Mouse (Mus musculus): Measurements from ENCODE around the gene Rtn4. TPM values are rescaled to one million over a fixed set of nuclear protein-coding genes. Genes with fewer than 3 reads are reported as not detected.

Rtn4 gene
- polyA plus RNA-seq, 1 experiment from 2014 or later, result 54.2 TPM

DNA sequence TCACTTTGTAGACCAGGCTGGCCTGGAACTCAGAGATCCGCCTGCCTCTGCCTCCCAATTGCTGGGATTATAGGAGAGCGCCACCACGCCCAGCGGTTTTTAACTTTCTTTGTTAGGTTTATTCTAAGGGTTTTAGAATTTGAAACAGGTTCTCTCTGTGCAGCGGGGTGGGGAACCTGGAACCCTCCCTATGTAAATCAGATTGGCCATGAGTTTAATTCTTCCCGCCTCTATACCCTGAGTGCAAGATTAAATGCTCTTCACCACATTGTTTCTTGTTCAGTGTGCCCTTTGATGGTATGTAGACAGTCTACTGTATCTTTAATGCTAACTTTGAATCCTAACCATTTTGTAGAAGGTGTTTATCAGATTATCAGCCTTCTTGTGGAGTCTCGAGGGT is 21.4 kb downstream of the Rtn4 start:
- no peak overlapping the region for H3K27ac ChIP-seq (ENCODE audit: low read depth)
- no peaks in the 10 kb centered on the region for H3K27me3 ChIP-seq (ENCODE audit: insufficient read depth, low read length)
- no peaks in the 10 kb centered on the region for H3K36me3 ChIP-seq (ENCODE audit: insufficient read depth)
- peaks cover 4% of the 10 kb centered on the region for H3K4me1 ChIP-seq (ENCODE audit: insufficient read depth)
- no peak overlapping the region for H3K9ac ChIP-seq
- H3K4me2 ChIP-seq, result no peak overlapping the region
- WGBS, result 88% methylated on average over 7 of the region's 7 CpGs
- no peak for ATAC-seq (ENCODE audit: insufficient read depth)
- H3K9me3 ChIP-seq (ENCODE audit: low read depth, low read length), result no peaks in the 10 kb centered on the region
- H3K4me3 ChIP-seq (ENCODE audit: low read depth, low read length), result no peak overlapping the region
- DNase-seq, result no peak
- no peak for TF ChIP-seq CTCF (IDR thresholded peaks at IDR 0.05; ENCODE audit: low read depth)

DNA sequence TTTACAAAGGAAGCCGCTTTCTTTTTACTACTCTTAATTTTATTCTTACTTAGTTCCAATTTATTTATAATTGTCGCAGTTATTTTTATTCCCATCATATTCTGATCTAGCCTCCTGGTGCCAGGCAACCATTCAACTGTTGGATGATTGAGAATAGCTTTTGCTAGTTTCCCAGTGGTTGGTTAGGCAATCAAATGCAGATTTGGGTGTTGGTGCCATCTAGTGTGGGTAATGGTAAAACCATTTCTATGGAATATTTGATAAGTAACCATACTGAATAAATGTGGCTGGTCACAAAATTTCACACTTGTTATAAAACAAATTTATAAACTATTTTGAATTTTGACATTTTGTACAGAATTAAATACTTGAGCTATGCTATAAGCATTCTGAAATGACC is 22.0 kb downstream of the Rtn4 start:
- H3K27me3 ChIP-seq (ENCODE audit: insufficient read depth, low read length), result no peaks in the 10 kb centered on the region
- H3K36me3 ChIP-seq (ENCODE audit: insufficient read depth), result no peaks in the 10 kb centered on the region
- peak; percentile 44; the same call in 1 of the 2 replicates for TF ChIP-seq CTCF (IDR thresholded peaks at IDR 0.05; ENCODE audit: low read depth)
- DNase-seq, result peak; percentile 63
- ATAC-seq (ENCODE audit: insufficient read depth), result no peak
- no peak overlapping the region for H3K27ac ChIP-seq (ENCODE audit: low read depth)
- H3K9me3 ChIP-seq (ENCODE audit: low read depth, low read length), result no peaks in the 10 kb centered on the region
- H3K4me3 ChIP-seq (ENCODE audit: low read depth, low read length), result no peak overlapping the region
- H3K9ac ChIP-seq, result no peak overlapping the region
- H3K4me2 ChIP-seq, result no peak overlapping the region
- 90% methylated on average over 2 of the region's 2 CpGs for whole genome bisulfite sequencing
- H3K4me1 ChIP-seq (ENCODE audit: insufficient read depth), result peaks cover 4% of the 10 kb centered on the region

DNA sequence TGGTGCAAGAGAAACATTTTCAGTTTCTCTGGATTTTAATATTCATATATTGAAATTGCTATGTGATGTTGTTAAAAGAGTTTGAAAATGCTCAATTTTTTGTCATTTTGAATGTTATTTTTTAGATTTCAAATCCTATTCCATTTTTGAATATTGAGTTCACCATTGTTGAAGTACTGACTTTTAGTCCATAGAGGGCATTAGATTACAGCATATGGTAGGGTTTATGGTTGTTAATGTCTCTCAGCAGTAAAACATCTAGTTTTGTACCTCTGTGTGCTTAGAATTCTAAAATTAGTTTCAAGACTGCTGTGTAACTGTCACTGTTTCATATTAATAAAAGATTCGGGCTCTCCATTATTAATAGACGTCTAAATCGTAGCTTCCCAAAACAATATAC is 22.8 kb downstream of the Rtn4 start:
- Histone ChIP-seq H3K9ac (no peak overlapping the region), H3K27me3 (ENCODE audit: insufficient read depth, low read length) (no peaks in the 10 kb centered on the region), H3K4me3 (ENCODE audit: low read depth, low read length) (no peak overlapping the region), H3K27ac (ENCODE audit: low read depth) (no peak overlapping the region), H3K36me3 (ENCODE audit: insufficient read depth) (no peaks in the 10 kb centered on the region), H3K4me2 (no peak overlapping the region), H3K9me3 (ENCODE audit: low read depth, low read length) (no peaks in the 10 kb centered on the region), H3K4me1 (ENCODE audit: insufficient read depth) (peaks cover 4% of the 10 kb centered on the region)
- 86% methylated on average over 3 of the region's 3 CpGs for WGBS
- 0 out of 2 replicates have a peak, but pooled peaks have one; percentile 30 for TF ChIP-seq CTCF (IDR thresholded peaks at IDR 0.05; ENCODE audit: low read depth)
- DNase-seq (no peak), ATAC-seq (ENCODE audit: insufficient read depth) (no peak)

- 29% methylated on average over 6 of the region's 6 CpGs for WGBS
- Histone ChIP-seq H3K4me2 (no peak overlapping the region), H3K27me3 (ENCODE audit: insufficient read depth, low read length) (no peaks in the 10 kb centered on the region), H3K4me3 (ENCODE audit: low read depth, low read length) (no peak overlapping the region), H3K27ac (ENCODE audit: low read depth) (no peak overlapping the region), H3K36me3 (ENCODE audit: insufficient read depth) (no peaks in the 10 kb centered on the region), H3K9me3 (ENCODE audit: low read depth, low read length) (no peaks in the 10 kb centered on the region), H3K4me1 (ENCODE audit: insufficient read depth) (peaks cover 4% of the 10 kb centered on the region), H3K9ac (no peak overlapping the region)
- ATAC-seq (ENCODE audit: insufficient read depth) (no peak), DNase-seq (no peak)
- no peak for TF ChIP-seq CTCF (IDR thresholded peaks at IDR 0.05; ENCODE audit: low read depth)
These were observed 25.8 kb downstream of the Rtn4 start for GRCm38 (mm10) chr11:29718541-29718940.

- Histone ChIP-seq H3K27me3 (ENCODE audit: insufficient read depth, low read length) (no peaks in the 10 kb centered on the region), H3K9ac (no peak overlapping the region), H3K4me2 (no peak overlapping the region), H3K4me1 (ENCODE audit: insufficient read depth) (peaks cover 4% of the 10 kb centered on the region), H3K4me3 (ENCODE audit: low read depth, low read length) (no peak overlapping the region), H3K27ac (ENCODE audit: low read depth) (no peak overlapping the region), H3K9me3 (ENCODE audit: low read depth, low read length) (no peaks in the 10 kb centered on the region), H3K36me3 (ENCODE audit: insufficient read depth) (no peaks in the 10 kb centered on the region)
- WGBS, result 39% methylated on average over 1 of the region's 1 CpGs
- TF ChIP-seq CTCF (IDR thresholded peaks at IDR 0.05; ENCODE audit: low read depth), result no peak
- DNase-seq (no peak), ATAC-seq (ENCODE audit: insufficient read depth) (no peak)
These were observed 26.9 kb downstream of the Rtn4 start for GRCm38 (mm10) chr11:29719597-29719996.

GRCm38 (mm10) chr11:29724213-29724612 is 31.5 kb downstream of the Rtn4 start:
- H3K4me3 ChIP-seq (ENCODE audit: low read depth, low read length), result no peak overlapping the region
- TF ChIP-seq CTCF (IDR thresholded peaks at IDR 0.05; ENCODE audit: low read depth), result no peak
- ATAC-seq (ENCODE audit: insufficient read depth) (no peak), DNase-seq (no peak)
- H3K27me3 ChIP-seq (ENCODE audit: insufficient read depth, low read length), result no peaks in the 10 kb centered on the region
- H3K4me2 ChIP-seq, result no peak overlapping the region
- no peaks in the 10 kb centered on the region for H3K9me3 ChIP-seq (ENCODE audit: low read depth, low read length)
- no peaks in the 10 kb centered on the region for H3K36me3 ChIP-seq (ENCODE audit: insufficient read depth)
- H3K27ac ChIP-seq (ENCODE audit: low read depth), result no peak overlapping the region
- no peak overlapping the region for H3K9ac ChIP-seq
- no peaks in the 10 kb centered on the region for H3K4me1 ChIP-seq (ENCODE audit: insufficient read depth)
- WGBS, result 95% methylated on average over 2 of the region's 2 CpGs

DNA sequence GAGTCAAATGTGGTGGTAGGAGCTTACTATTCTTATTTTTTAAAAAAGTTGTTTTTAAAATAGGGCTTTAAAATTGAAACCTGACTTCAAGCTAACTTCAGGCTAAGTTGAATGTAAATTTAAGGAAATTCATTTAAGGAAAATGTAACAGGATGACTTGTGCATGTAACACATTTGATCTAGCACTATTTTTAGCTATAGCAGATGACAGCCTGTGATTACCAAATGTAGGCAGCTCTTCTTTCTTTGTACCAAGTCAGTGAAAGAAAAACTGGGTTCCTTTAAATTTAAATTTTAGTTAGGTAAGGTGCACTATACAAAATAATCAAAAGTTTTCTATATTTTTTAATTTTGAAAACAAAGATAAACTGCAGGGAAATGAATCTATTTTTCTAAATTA is 32.4 kb downstream of the Rtn4 start:
- Histone ChIP-seq H3K27ac (ENCODE audit: low read depth) (no peak overlapping the region), H3K4me1 (ENCODE audit: insufficient read depth) (no peaks in the 10 kb centered on the region), H3K9me3 (ENCODE audit: low read depth, low read length) (no peaks in the 10 kb centered on the region), H3K36me3 (ENCODE audit: insufficient read depth) (no peaks in the 10 kb centered on the region), H3K27me3 (ENCODE audit: insufficient read depth, low read length) (no peaks in the 10 kb centered on the region), H3K9ac (no peak overlapping the region), H3K4me3 (ENCODE audit: low read depth, low read length) (no peak overlapping the region), H3K4me2 (no peak overlapping the region)
- no peak for ATAC-seq (ENCODE audit: insufficient read depth)
- no peak for TF ChIP-seq CTCF (IDR thresholded peaks at IDR 0.05; ENCODE audit: low read depth)
- no peak for DNase-seq

DNA sequence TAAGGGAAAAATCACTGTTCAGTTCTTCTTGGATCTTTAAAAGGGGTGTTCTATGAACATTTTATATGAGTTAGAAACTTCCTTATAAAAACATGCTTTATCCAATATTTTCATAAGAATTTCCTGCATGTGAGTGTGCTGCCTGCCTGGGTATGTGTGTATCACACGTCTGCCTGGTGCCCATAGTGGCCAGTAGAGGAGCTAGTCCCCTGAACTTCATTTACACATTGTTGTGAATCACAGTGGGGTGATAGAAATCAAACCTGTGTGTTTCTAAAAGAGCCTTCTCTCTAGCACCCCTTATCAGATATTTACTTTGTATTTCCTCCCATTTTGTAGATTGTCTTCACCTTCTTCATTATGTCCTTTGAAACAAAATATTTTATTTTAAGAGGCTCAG is 32.9 kb downstream of the Rtn4 start:
- H3K27ac ChIP-seq (ENCODE audit: low read depth), result no peak overlapping the region
- DNase-seq (no peak), ATAC-seq (ENCODE audit: insufficient read depth) (no peak)
- H3K4me3 ChIP-seq (ENCODE audit: low read depth, low read length), result no peak overlapping the region
- peak; percentile 21; the same call in 1 of the 2 replicates for TF ChIP-seq CTCF (IDR thresholded peaks at IDR 0.05; ENCODE audit: low read depth)
- H3K9me3 ChIP-seq (ENCODE audit: low read depth, low read length), result no peaks in the 10 kb centered on the region
- no peaks in the 10 kb centered on the region for H3K27me3 ChIP-seq (ENCODE audit: insufficient read depth, low read length)
- no peak overlapping the region for H3K9ac ChIP-seq
- H3K36me3 ChIP-seq (ENCODE audit: insufficient read depth), result no peaks in the 10 kb centered on the region
- no peaks in the 10 kb centered on the region for H3K4me1 ChIP-seq (ENCODE audit: insufficient read depth)
- WGBS, result 47% methylated on average over 1 of the region's 1 CpGs
- H3K4me2 ChIP-seq, result no peak overlapping the region
